ENCODE assay signal across 26 mouse cellular contexts in genomic region chr13:52949211-52949610, GRCm38 (mm10).
"Had no signal": no experiment of that assay in that cellular context is flagged by ENCODE, and none has a peak within 500 bp of the region (broad histone marks: within the 10 kb centered on the region; RNA-seq: fewer than 3 reads in every experiment).

No protein-coding gene starts in this region.

- H3K36me3 ChIP-seq: heart, embryonic 13.5 days; heart, embryonic 15.5 days; hindbrain, embryonic 13.5 days; hindbrain, embryonic 15.5 days; kidney, embryonic 15.5 days; limb, embryonic 13.5 days; limb, embryonic 15.5 days; liver, embryonic 12.5 days had no signal

- H3K27me3 ChIP-seq: heart, embryonic 13.5 days; heart, embryonic 15.5 days; hindbrain, embryonic 13.5 days; hindbrain, embryonic 15.5 days; kidney, embryonic 15.5 days; limb, embryonic 13.5 days; limb, embryonic 15.5 days; liver, embryonic 12.5 days had no signal

- ATAC-seq: hindbrain, postnatal 0 days; intestine, embryonic 16.5 days; liver, embryonic 12.5 days had no signal

- H3K9me3 ChIP-seq: heart, embryonic 13.5 days; heart, embryonic 15.5 days; hindbrain, embryonic 15.5 days; kidney, embryonic 15.5 days; limb, embryonic 15.5 days; liver, embryonic 12.5 days had no signal

- DNase-seq: gastrocnemius, postnatal 14 days; gastrocnemius, postnatal 36 days; heart, adult 11 months; heart, adult 2 months; heart, postnatal 14 days; heart, postnatal 36 days; kidney, adult 11 months; kidney, adult 2 months; kidney, adult 9 months; kidney, postnatal 14 days; kidney, postnatal 36 days; layer of hippocampus, adult 9-11 months; layer of hippocampus, postnatal 36 days; left cerebral cortex, postnatal 4 days had no signal

- H3K4me3 ChIP-seq: heart, adult 2 months; heart, embryonic 13.5 days; heart, embryonic 15.5 days; hindbrain, embryonic 13.5 days; hindbrain, embryonic 15.5 days; kidney, embryonic 15.5 days; limb, embryonic 13.5 days; limb, embryonic 15.5 days; liver, embryonic 12.5 days had no signal

- H3K27ac ChIP-seq: heart, adult 2 months; heart, embryonic 13.5 days; heart, embryonic 15.5 days; hindbrain, embryonic 13.5 days; hindbrain, embryonic 15.5 days; hindbrain, postnatal 0 days; kidney, embryonic 15.5 days; kidney, postnatal 0 days; limb, embryonic 13.5 days; limb, embryonic 15.5 days; liver, embryonic 12.5 days had no signal

- H3K4me2 ChIP-seq: heart, embryonic 11.5 days; heart, embryonic 13.5 days; heart, embryonic 15.5 days; hindbrain, embryonic 13.5 days; hindbrain, embryonic 15.5 days; kidney, embryonic 15.5 days; limb, embryonic 13.5 days; limb, embryonic 15.5 days; liver, embryonic 12.5 days had no signal

- H3K9ac ChIP-seq: heart, embryonic 13.5 days; heart, embryonic 15.5 days; hindbrain, embryonic 13.5 days; hindbrain, embryonic 15.5 days; kidney, embryonic 15.5 days; limb, embryonic 13.5 days; limb, embryonic 15.5 days; liver, embryonic 12.5 days had no signal

- H3K4me1 ChIP-seq: hindbrain, embryonic 13.5 days; hindbrain, embryonic 15.5 days; kidney, embryonic 15.5 days; limb, embryonic 13.5 days; limb, embryonic 15.5 days; liver, embryonic 12.5 days had no signal
